Mouse (Mus musculus) small intestine, adult 2 months (tissue): ENCODE data around the gene Zfand6. TPM values are rescaled to one million over a fixed set of nuclear protein-coding genes. Genes with fewer than 3 reads are reported as not detected.

Experiments used
- H3K27ac ChIP-seq: fragments of 200-500 bp; 2 replicates; pipeline ENCODE4 v1.5.1; 2012; ENCODE audit warnings: low read depth, low read length, control low read depth, inconsistent platforms; ENCODE audit not compliant: insufficient read depth
- H3K27me3 ChIP-seq: fragments of 200-500 bp; 2 replicates; pipeline ENCODE4 v1.6.1; 2012; ENCODE audit warnings: mild to moderate bottlenecking, moderate library complexity, low read length, inconsistent platforms; ENCODE audit not compliant: control insufficient read depth, insufficient read depth
- H3K36me3 ChIP-seq: fragments of 200-500 bp; 2 replicates; pipeline ENCODE4 v1.6.1; 2012; ENCODE audit warnings: mild to moderate bottlenecking, low read length, control low read depth, inconsistent platforms; ENCODE audit not compliant: control insufficient read depth, insufficient read depth
- H3K4me1 ChIP-seq: fragments of 200-500 bp; 2 replicates; pipeline ENCODE4 v1.6.1; 2012; ENCODE audit warnings: low read length, inconsistent platforms, mixed read lengths; ENCODE audit not compliant: control insufficient read depth, insufficient read depth, insufficient read length
- H3K4me3 ChIP-seq: fragments of 200-500 bp; 2 replicates; pipeline ENCODE4 v1.5.1; 2012; ENCODE audit warnings: low read depth, mild to moderate bottlenecking, control low read depth, inconsistent platforms, low read length, moderate library complexity
- CTCF ChIP-seq: fragments of 200-500 bp; IDR thresholded peaks from 2 replicates; pipeline ENCODE4 v1.5.1; 2012; ENCODE audit warnings: low read depth, mild to moderate bottlenecking, control low read depth, inconsistent platforms, low read length, moderate library complexity, mixed read lengths; ENCODE audit not compliant: insufficient replicate concordance, insufficient read length; ENCODE audit errors: extremely low read depth
- POLR2A ChIP-seq: fragments of 200-500 bp; IDR thresholded peaks from 2 replicates; pipeline ENCODE4 v1.6.1; 2012; ENCODE audit warnings: low read depth, mild to moderate bottlenecking, control low read depth, inconsistent platforms, low read length, moderate library complexity
- WGBS: fragments of 180-500 bp; shearing (Covaris S2); methylation state at CpG from one replicate; pipeline ENCODE4 v1.1.7; 2018; 5-methylcytosine and 5-hydroxymethylcytosine counted together
- polyA plus RNA-seq: library from polyadenylated mRNA; depleted of rRNA; stranded (reverse); fragments of >200 nt; gene quantifications from 2 replicates; pipeline ENCODE4 v1.2.3, GENCODE M21; 2012; rRNA removed

Gene Zfand6
- polyA plus RNA-seq, 1 experiment: 73.8 TPM

GRCm38 (mm10) chr7:84579769-84580168, 110.0 kb downstream of the Zfand6 start:
- Histone ChIP-seq H3K27me3 (no peaks in the 10 kb centered on the region), H3K4me1 (no peaks in the 10 kb centered on the region), H3K4me3 (no peak overlapping the region), H3K27ac (no peak overlapping the region), H3K36me3 (no peaks in the 10 kb centered on the region)
- WGBS: 71% methylated on average over 1 of the region's 1 CpGs
- no peak for TF ChIP-seq CTCF
- TF ChIP-seq POLR2A: no peak

- TF ChIP-seq CTCF (no peak), POLR2A (no peak)
- H3K27me3 ChIP-seq: no peaks in the 10 kb centered on the region
- no peak overlapping the region for H3K27ac ChIP-seq
- no peaks in the 10 kb centered on the region for H3K36me3 ChIP-seq
- 90% methylated on average over 1 of the region's 1 CpGs for WGBS
- no peaks in the 10 kb centered on the region for H3K4me1 ChIP-seq
- no peak overlapping the region for H3K4me3 ChIP-seq
Measured at GRCm38 (mm10) chr7:84578841-84579240, 110.9 kb downstream of the Zfand6 start.

- Histone ChIP-seq H3K27ac (no peak overlapping the region), H3K36me3 (no peaks in the 10 kb centered on the region), H3K4me3 (no peak overlapping the region), H3K4me1 (no peaks in the 10 kb centered on the region), H3K27me3 (no peaks in the 10 kb centered on the region)
- TF ChIP-seq CTCF: no peak
- TF ChIP-seq POLR2A: no peak
- WGBS: 44% methylated on average over 2 of the region's 2 CpGs
Measured at GRCm38 (mm10) chr7:84577034-84577433, 112.7 kb downstream of the Zfand6 start.

- TF ChIP-seq CTCF: no peak
- TF ChIP-seq POLR2A: no peak
- 68% methylated on average over 6 of the region's 6 CpGs for WGBS
- no peak overlapping the region for H3K4me3 ChIP-seq
- no peaks in the 10 kb centered on the region for H3K4me1 ChIP-seq
- no peaks in the 10 kb centered on the region for H3K36me3 ChIP-seq
- H3K27ac ChIP-seq: no peak overlapping the region
- H3K27me3 ChIP-seq: no peaks in the 10 kb centered on the region
Measured at GRCm38 (mm10) chr7:84566200-84566599, 123.6 kb downstream of the Zfand6 start.

- 76% methylated on average over 3 of the region's 3 CpGs for WGBS
- TF ChIP-seq CTCF (no peak), POLR2A (no peak)
- Histone ChIP-seq H3K4me1 (no peaks in the 10 kb centered on the region), H3K27ac (no peak overlapping the region), H3K4me3 (no peak overlapping the region), H3K27me3 (no peaks in the 10 kb centered on the region), H3K36me3 (no peaks in the 10 kb centered on the region)
Measured at GRCm38 (mm10) chr7:84564236-84564635, 125.5 kb downstream of the Zfand6 start.

Other genes starting within 250 kb of the Zfand6 start
- 0.33 and 0.56 TPM in 2 replicates for gene Gm2115, start 161.0 kb downstream of the Zfand6 start, polyA plus RNA-seq
- 2.4 and 3.2 TPM in 2 replicates for gene Fah, start 83.2 kb downstream of the Zfand6 start, polyA plus RNA-seq
- not detected in 2 replicates for gene Olfr291, start 163.6 kb upstream of the Zfand6 start, polyA plus RNA-seq